ENCODE assay signal across 8 mouse cellular contexts in genomic region chr11:71751689-71752088, GRCm38 (mm10). TPM values are rescaled to one million over a fixed set of nuclear protein-coding genes. Genes with fewer than 3 reads are reported as not detected.
DNase-seq lines count a peak whose midpoint lies in the region; ATAC-seq and TF ChIP-seq lines count a peak whose summit lies in the region.

No protein-coding gene starts in this region.

- whole genome bisulfite sequencing in heart, embryonic 10.5 days: 33% methylated on average over 12 of the region's 12 CpGs
- 24% methylated on average over 12 of the region's 12 CpGs for WGBS in forebrain, embryonic 10.5 days
- 36% methylated on average over 12 of the region's 12 CpGs for WGBS in limb, embryonic 14.5 days

- no peak overlapping the region for H3K9ac ChIP-seq in limb, embryonic 14.5 days (ENCODE audit: low read depth, low read length, severe bottlenecking)

- no peak overlapping the region for H3K4me2 ChIP-seq in limb, embryonic 14.5 days (replicated peaks; ENCODE audit: low read depth, low read length, severe bottlenecking)

- no peak overlapping the region for H3K27ac ChIP-seq in heart, embryonic 10.5 days
- H3K27ac ChIP-seq in forebrain, embryonic 10.5 days: peak overlapping the region; percentile 93
- H3K27ac ChIP-seq in limb, embryonic 14.5 days (replicated peaks; ENCODE audit: low read depth, low read length): no peak overlapping the region

- no peaks in the 10 kb centered on the region for H3K36me3 ChIP-seq in heart, embryonic 10.5 days
- H3K36me3 ChIP-seq in E14TG2a.4 (ENCODE audit: insufficient read depth, low read length): no peaks in the 10 kb centered on the region
- no peaks in the 10 kb centered on the region for H3K36me3 ChIP-seq in forebrain, embryonic 10.5 days (replicated peaks)
- H3K36me3 ChIP-seq in limb, embryonic 14.5 days (ENCODE audit: control insufficient read depth, insufficient read depth, low read length): no peaks in the 10 kb centered on the region

- peaks cover 61% of the 10 kb centered on the region for H3K27me3 ChIP-seq in heart, embryonic 10.5 days (ENCODE audit: insufficient read depth, poor library complexity, severe bottlenecking)
- peaks cover 65% of the 10 kb centered on the region for H3K27me3 ChIP-seq in E14TG2a.4 (ENCODE audit: insufficient read depth, low read length)
- peaks cover 33% of the 10 kb centered on the region for H3K27me3 ChIP-seq in forebrain, embryonic 10.5 days (ENCODE audit: poor library complexity, severe bottlenecking)
- H3K27me3 ChIP-seq in limb, embryonic 14.5 days (ENCODE audit: control insufficient read depth, insufficient read depth, low read length): peaks cover 39% of the 10 kb centered on the region

- DNase-seq in heart, embryonic 10.5 days (ENCODE audit: low spot score): no peak
- no peak for DNase-seq in heart, postnatal 4 days
- DNase-seq in forebrain, embryonic 10.5 days (ENCODE audit: extremely low spot score, low spot score): no peak
- no peak for DNase-seq in limb, embryonic 14.5 days (ENCODE audit: low spot score)
- no peak for DNase-seq in MN1 (ENCODE audit: low spot score)
- DNase-seq in adrenal gland, adult (ENCODE audit: inconsistent age in 2 of 2, low spot score in 1 of 2): no peak
- no peak for DNase-seq in right cerebral cortex, postnatal 14 days

- H3K4me3 ChIP-seq in heart, embryonic 10.5 days: peak overlapping the region; percentile 70
- peak overlapping the region; percentile 87 for H3K4me3 ChIP-seq in E14TG2a.4 (replicated peaks; ENCODE audit: low read length)
- H3K4me3 ChIP-seq in forebrain, embryonic 10.5 days: peak overlapping the region; percentile 80
- H3K4me3 ChIP-seq in limb, embryonic 14.5 days (replicated peaks; ENCODE audit: low read length): peak overlapping the region; percentile 36

- H3K4me1 ChIP-seq in heart, embryonic 10.5 days: peaks cover 15% of the 10 kb centered on the region
- peaks cover 15% of the 10 kb centered on the region for H3K4me1 ChIP-seq in E14TG2a.4 (replicated peaks; ENCODE audit: low read depth, low read length)
- H3K4me1 ChIP-seq in forebrain, embryonic 10.5 days: peaks cover 76% of the 10 kb centered on the region
- H3K4me1 ChIP-seq in limb, embryonic 14.5 days (ENCODE audit: control insufficient read depth, insufficient read depth, low read length): peaks cover 3% of the 10 kb centered on the region; the same call in 1 of the 2 replicates

- no peak for TF ChIP-seq CTCF in E14TG2a.4 (conservative IDR thresholded peaks at IDR 0.05; ENCODE audit: low read length)

- ATAC-seq in limb, embryonic 14.5 days (ENCODE audit: low FRiP score, low read depth): no peak

- no peaks in the 10 kb centered on the region for H3K9me3 ChIP-seq in heart, embryonic 10.5 days
- peaks cover 8% of the 10 kb centered on the region for H3K9me3 ChIP-seq in E14TG2a.4 (ENCODE audit: low read length)
- no peaks in the 10 kb centered on the region; the same call in 1 of the 2 replicates for H3K9me3 ChIP-seq in forebrain, embryonic 10.5 days
- H3K9me3 ChIP-seq in limb, embryonic 14.5 days (ENCODE audit: control insufficient read depth, low read length): no peaks in the 10 kb centered on the region

- TF ChIP-seq POLR2A in limb, embryonic 14.5 days (IDR thresholded peaks at IDR 0.05; ENCODE audit: borderline replicate concordance, extremely low read depth, insufficient read depth, insufficient read length): no peak

RNA-seq across cellular contexts. Expression of gene Wscd1, which starts 2.0 kb away (rescaled TPM):
- 3.1 and 3.3 TPM in 2 replicates for polyA plus RNA-seq in heart, embryonic 10.5 days (2016; fragmentation: Nextera tagmentation; extraction: Ambion mirVana)
- 1 to 10 TPM; 9.6 TPM for total RNA-seq in heart, postnatal 4 days (2021)
- polyA plus RNA-seq in forebrain, embryonic 10.5 days (2016; fragmentation: Nextera tagmentation; extraction: Ambion mirVana): 41.0 and 47.5 TPM in 2 replicates
- 2.5 and 2.6 TPM in 2 replicates for polyA plus RNA-seq in limb, embryonic 14.5 days (2012; rRNA removed)
- 2.0 and 2.6 TPM in 2 replicates for polyA plus RNA-seq in limb, embryonic 14.5 days (2014; fragmentation: Nextera tagmentation; extraction: Ambion mirVana)

Comparison
In these comparisons a context has a peak if more than half of its experiments do, and no peak if none do; other contexts are left out.
1. H3K4me3 ChIP-seq: peak in every context shown above with its lines; median percentile 87 in E14TG2a.4; 80 in forebrain, embryonic 10.5 days; 70 in heart, embryonic 10.5 days; 36 in limb, embryonic 14.5 days.